Mouse (Mus musculus) gastrocnemius, postnatal 10 days (tissue): Measurements from ENCODE around the gene Rab9b. TPM values are rescaled to one million over a fixed set of nuclear protein-coding genes. Genes with fewer than 3 reads are reported as not detected.
A peak's percentile ranks its signal among the peaks of the same experiment; 100 is the strongest.

Experiments used
- DNase-seq: peaks from one replicate; pipeline ENCODE4 v3.0.0; 2021; ENCODE audit warnings: mixed read lengths
- long read RNA-seq, 2 experiments: library from polyadenylated mRNA; stranded (forward); transcript quantifications; one replicate each; pipeline ENCODE4 v2.0.0; 2021
- total RNA-seq, 2 experiments: library from RNA; stranded (reverse); gene quantifications; 2 replicates each; pipeline ENCODE4 v1.2.3; 2021

The Rab9b gene
- total RNA-seq: under 1 TPM; 0.25 to 0.42 TPM
- long read RNA-seq, experiment 1, partial matches to known transcripts: 0 of 1 reads
- long read RNA-seq, experiment 1, other reads (novel, unspliced or antisense): 0 of 1 reads
- long read RNA-seq, experiment 2, partial matches to known transcripts: 0 of 1 reads
- long read RNA-seq, experiment 2, other reads (novel, unspliced or antisense): 1 of 1 reads

DNA sequence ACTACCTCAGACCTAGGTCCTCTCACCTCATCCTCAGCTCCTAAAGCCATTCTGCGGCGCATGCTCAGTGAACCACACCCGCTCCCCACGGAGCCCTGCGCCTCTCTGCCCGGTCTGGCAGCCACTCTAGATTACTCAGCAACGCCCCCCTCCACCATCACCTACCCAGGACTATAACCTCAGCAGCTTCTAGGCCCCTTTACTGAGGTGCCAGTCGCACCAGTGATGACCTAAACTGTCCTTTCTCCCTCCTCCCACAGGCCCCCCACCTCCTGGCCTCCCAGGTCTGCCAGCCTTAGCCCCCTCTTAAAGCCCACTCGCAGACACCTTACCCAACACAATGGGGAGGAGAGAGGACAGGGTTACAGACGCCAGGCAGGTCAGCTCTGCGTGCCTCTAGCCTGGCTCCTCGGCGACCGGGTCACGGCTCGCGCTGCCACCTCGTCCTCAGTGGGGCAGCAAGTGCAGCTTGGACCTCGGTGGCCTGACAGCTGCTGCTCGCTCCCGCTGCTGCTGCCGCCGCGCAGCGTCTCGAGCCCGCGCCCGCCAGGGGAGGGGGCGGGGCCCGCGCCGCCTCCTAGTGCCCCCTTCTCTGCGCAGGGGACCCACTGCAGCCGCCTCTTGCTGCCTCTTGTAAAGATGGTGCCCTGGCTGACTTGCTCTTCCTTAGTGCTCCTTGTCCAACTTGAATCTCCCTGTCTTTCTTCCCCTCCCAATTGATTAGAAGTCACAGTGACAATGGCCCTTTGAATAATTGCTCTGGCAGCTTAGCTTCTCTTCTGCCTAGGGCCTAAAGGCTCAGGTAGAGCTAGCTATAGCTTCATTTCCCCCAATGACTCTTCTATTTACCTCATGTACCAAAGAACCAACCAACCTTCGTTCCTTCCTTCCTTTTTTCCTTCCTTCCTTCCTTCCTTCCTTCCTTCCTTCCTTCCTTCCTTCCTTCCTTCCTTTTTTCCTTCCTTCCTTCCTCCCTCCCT lies at the start of gene Rab9b:
Gene Rab9b (minus strand): TSS at position 695 of the 980 bp plus-strand sequence.
- peak; percentile 5 for DNase-seq

DNA sequence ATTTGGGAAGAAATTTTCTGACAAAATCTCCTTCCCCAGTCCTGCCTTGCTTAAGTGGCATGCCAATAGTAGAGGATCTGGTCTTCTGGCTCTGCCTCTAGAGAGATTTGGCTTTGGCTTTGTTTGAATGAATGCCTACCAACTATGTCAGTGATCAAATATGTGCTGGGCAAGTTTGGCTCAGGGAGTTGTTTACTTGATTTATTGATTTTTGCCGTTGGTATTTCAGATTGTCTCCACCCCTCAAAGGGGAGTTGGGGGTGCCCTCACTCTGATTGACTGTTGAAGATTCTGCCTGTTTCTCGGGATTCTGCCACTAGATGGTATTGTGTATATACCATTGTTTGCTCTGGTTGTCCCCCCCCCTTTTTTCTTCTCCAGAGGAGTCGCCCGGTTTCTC lies 35.8 kb upstream of the Rab9b start:
- no peak for DNase-seq

DNA sequence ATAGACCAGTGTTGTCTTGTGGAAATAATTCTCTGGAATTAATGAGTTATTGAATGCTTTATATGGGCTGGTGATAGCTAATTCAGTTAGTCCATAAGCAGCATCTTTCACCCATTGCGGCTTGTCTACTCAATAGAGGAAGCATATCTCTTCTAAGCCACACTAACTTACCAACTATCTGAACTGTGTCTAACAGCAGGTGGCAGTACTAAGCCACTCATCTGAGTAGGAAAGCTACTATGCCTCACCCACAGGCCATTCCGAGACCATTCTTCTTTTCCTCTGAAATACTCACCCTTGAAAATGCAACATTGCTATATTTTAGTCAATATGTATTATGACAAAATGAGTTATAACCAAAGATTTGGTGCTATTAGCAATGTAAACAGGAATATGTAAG lies 27.2 kb upstream of the Rab9b start:
- no peak for DNase-seq

DNA sequence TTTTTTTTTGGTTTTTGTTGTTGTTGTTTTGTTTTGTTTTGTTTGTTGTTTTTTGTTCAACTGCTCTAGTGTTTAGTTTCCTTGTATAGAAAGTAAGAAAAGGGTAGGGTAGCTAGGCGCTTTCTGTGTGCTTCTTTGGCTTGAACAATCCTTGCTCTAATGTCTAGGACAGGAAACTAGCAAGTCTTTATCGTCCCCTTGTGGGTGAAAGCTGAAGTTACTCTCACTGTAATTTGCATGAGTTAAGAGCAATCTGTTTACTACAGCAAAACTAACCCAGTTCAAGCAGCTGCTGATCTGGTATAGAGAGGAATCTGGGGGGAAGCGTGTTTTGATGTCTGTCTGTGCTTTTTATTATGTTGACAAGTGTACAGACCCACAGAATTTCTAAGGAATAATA lies 18.3 kb downstream of the Rab9b start:
- no peak for DNase-seq

- DNase-seq: no peak
These were observed 39.9 kb downstream of the Rab9b start for GRCm38 (mm10) chrX:136828610-136829009.

- no peak for DNase-seq
These were observed 43.5 kb downstream of the Rab9b start for GRCm38 (mm10) chrX:136825016-136825415.

DNA sequence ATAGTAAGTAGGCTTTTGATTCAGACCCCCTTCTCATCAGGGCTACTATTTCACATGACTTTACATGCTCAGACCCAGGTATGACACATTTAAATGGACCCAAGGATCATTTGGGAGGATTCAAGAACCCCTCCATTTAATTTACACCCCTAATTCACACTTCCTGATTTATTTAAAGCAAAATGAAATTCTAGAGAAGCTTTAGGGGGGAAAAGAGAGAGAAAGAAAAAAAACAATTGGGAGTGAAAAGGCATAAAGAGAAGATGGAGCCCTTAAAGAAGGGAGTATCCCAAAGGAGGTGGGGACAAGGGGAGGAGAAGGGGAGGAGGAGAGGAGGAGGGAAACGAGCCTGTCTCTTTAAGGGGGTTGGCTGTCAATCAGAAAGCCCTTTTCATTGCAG lies 46.2 kb downstream of the Rab9b start, which contains the start of gene Plp1:
Gene Plp1 (plus strand): TSS at position 301 of the 400 bp plus-strand sequence.
- no peak for DNase-seq

- DNase-seq: peak; percentile 62
These were observed 48.3 kb downstream of the Rab9b start for GRCm38 (mm10) chrX:136820250-136820649.

DNA sequence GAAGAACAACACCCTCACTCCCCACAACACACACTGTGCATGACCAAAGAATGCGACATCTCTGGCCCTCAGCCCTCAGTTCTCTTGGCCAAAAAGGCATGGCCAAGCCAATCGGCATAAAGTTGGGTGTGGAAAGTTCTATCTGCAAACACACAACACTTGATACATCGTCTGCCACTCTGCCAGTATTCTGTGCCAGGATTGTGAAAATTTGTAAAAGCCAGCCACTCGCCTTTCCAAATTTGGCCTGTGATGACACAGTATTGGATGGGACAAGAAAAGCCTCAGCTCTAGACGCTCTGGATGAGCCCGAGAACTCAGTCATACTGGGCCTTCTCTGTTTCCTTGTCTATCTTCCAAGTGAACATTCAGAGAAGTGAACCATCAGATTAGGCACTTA lies 48.8 kb downstream of the Rab9b start:
- peak; percentile 2 for DNase-seq

Other genes with a start within 250 kb of the Rab9b start
- 1 to 10 TPM; 5.1 to 5.2 TPM for gene Tceal1, start 160.8 kb downstream of the Rab9b start, total RNA-seq
- gene Morf4l2, start 125.1 kb downstream of the Rab9b start, total RNA-seq: 100 to 1,000 TPM; 188 to 232 TPM
- not detected for gene Glra4, start 88.6 kb downstream of the Rab9b start, total RNA-seq
- 10 to 100 TPM; 15.0 to 17.0 TPM for gene Plp1, start 46.1 kb downstream of the Rab9b start, total RNA-seq
- gene H2bfm, start 58.6 kb upstream of the Rab9b start, total RNA-seq: not detected
- gene Tmsb15b2, start 106.7 kb upstream of the Rab9b start, total RNA-seq: 10 to 100 TPM in 1 of 2 experiments, 1 to 10 TPM in 1; 6.0 to 11.6 TPM
- gene Tmsb15l, start 108.1 kb upstream of the Rab9b start, total RNA-seq: not detected
- 1 to 10 TPM; 3.2 to 5.9 TPM for gene Tmsb15b1, start 108.1 kb upstream of the Rab9b start, total RNA-seq
- gene Zcchc18, start 124.4 kb upstream of the Rab9b start, total RNA-seq: under 1 TPM; 0.49 to 0.68 TPM
- gene Slc25a53, start 169.5 kb upstream of the Rab9b start, total RNA-seq: 1 to 10 TPM; 4.1 to 6.4 TPM
- 1 to 10 TPM; 4.4 to 4.8 TPM for gene Fam199x, start 180.8 kb upstream of the Rab9b start, total RNA-seq